In genomic region chr3:88215553-88216004, GRCm38 (mm10) we compare ENCODE assay signal across 7 mouse cellular contexts. TPM values are rescaled to one million over a fixed set of nuclear protein-coding genes. Genes with fewer than 3 reads are reported as not detected.
DNase-seq lines count a peak whose midpoint lies in the region; ATAC-seq lines count a peak whose summit lies in the region.

No protein-coding gene starts in this region.

- no peaks in the 10 kb centered on the region for H3K9me3 ChIP-seq in lung, embryonic 16.5 days (ENCODE audit: control insufficient read depth, low read length)
- no peaks in the 10 kb centered on the region for H3K9me3 ChIP-seq in midbrain, embryonic 16.5 days (replicated peaks; ENCODE audit: control insufficient read depth, low read length, poor library complexity, severe bottlenecking)

- H3K36me3 ChIP-seq in lung, embryonic 16.5 days (ENCODE audit: control insufficient read depth, insufficient read depth, low read length) = no peaks in the 10 kb centered on the region
- no peaks in the 10 kb centered on the region for H3K36me3 ChIP-seq in midbrain, embryonic 16.5 days (ENCODE audit: control insufficient read depth, insufficient read depth, low read length)

- no peak overlapping the region for H3K27ac ChIP-seq in lung, embryonic 16.5 days (ENCODE audit: low read length)
- peak overlapping the region; percentile 80 for H3K27ac ChIP-seq in midbrain, embryonic 16.5 days (ENCODE audit: low read length)

- peaks cover 92% of the 10 kb centered on the region for H3K27me3 ChIP-seq in lung, embryonic 16.5 days (ENCODE audit: control insufficient read depth, insufficient read depth, low read depth, low read length)
- peaks cover 17% of the 10 kb centered on the region for H3K27me3 ChIP-seq in midbrain, embryonic 16.5 days (ENCODE audit: control insufficient read depth, insufficient read depth, low read depth, low read length)

- H3K4me2 ChIP-seq in lung, embryonic 16.5 days (ENCODE audit: low read depth, low read length) = peak overlapping the region; percentile 38
- H3K4me2 ChIP-seq in midbrain, embryonic 16.5 days (ENCODE audit: low read length) = peak overlapping the region; percentile 70

- WGBS in lung, embryonic 16.5 days = under 1% methylated on average over 22 of the region's 23 CpGs
- 4% methylated on average over 23 of the region's 23 CpGs for WGBS in midbrain, embryonic 16.5 days

- peak overlapping the region; percentile 34 for H3K4me3 ChIP-seq in lung, embryonic 16.5 days (ENCODE audit: low read length)
- peak overlapping the region; percentile 49 for H3K4me3 ChIP-seq in midbrain, embryonic 16.5 days (ENCODE audit: low read depth, low read length)

- no peak overlapping the region for H3K9ac ChIP-seq in lung, embryonic 16.5 days (ENCODE audit: low read length)
- H3K9ac ChIP-seq in midbrain, embryonic 16.5 days (ENCODE audit: low read depth, low read length) = peak overlapping the region; percentile 83

- no peak for DNase-seq in lung, postnatal 14 days
- peak; percentile 68 for DNase-seq in cerebellum, postnatal 36 days
- no peak for DNase-seq in adrenal gland, adult 18-20 months (ENCODE audit: low spot score in 2 of 2)
- DNase-seq in thymus, postnatal 10 days (ENCODE audit: low spot score in 2 of 2) = no peak

- H3K4me1 ChIP-seq in lung, embryonic 16.5 days (replicated peaks; ENCODE audit: control insufficient read depth, insufficient read depth, low read length) = peaks cover 7% of the 10 kb centered on the region
- peaks cover 26% of the 10 kb centered on the region for H3K4me1 ChIP-seq in midbrain, embryonic 16.5 days (ENCODE audit: control insufficient read depth, insufficient read depth, low read length)

- ATAC-seq in lung, embryonic 16.5 days (ENCODE audit: low read depth) = no peak
- ATAC-seq in inflammation-experienced regulatory T-cells, adult 6 months = peak; percentile 32
- ATAC-seq in midbrain, embryonic 16.5 days = no peak

RNA-seq across cellular contexts. Expression of gene Rhbg, which starts 38.9 kb away (rescaled TPM):
- polyA plus RNA-seq in lung, embryonic 16.5 days (2015; fragmentation: Nextera tagmentation; extraction: Ambion mirVana) = 0.69 and 1.0 TPM in 2 replicates
- not detected for polyA plus RNA-seq in inflammation-experienced regulatory T-cells, adult 6 months (2017; shearing (Covaris generic))
- polyA plus RNA-seq in midbrain, embryonic 16.5 days (2015; fragmentation: Nextera tagmentation; extraction: Ambion mirVana) = 0.18 and 0.21 TPM in 2 replicates
- 10 to 100 TPM; 11.2 to 17.8 TPM for total RNA-seq in adrenal gland, adult 18-20 months (2021)

Comparison
In these comparisons a context has a peak if more than half of its experiments do, and no peak if none do; other contexts are left out.
1. DNase-seq: peak in cerebellum, postnatal 36 days (2 of 2); none in lung, postnatal 14 days (single experiment), adrenal gland, adult 18-20 months (0 of 2) and thymus, postnatal 10 days (0 of 2).